Mouse (Mus musculus) ovary, postnatal 14 days (tissue): Measurements from ENCODE around the gene Hdhd3.

ENCODE experiments used
- DNase-seq: peaks from one replicate; pipeline ENCODE4 v3.0.0; 2022; ENCODE audit warnings: low spot score

Hdhd3 gene

DNA sequence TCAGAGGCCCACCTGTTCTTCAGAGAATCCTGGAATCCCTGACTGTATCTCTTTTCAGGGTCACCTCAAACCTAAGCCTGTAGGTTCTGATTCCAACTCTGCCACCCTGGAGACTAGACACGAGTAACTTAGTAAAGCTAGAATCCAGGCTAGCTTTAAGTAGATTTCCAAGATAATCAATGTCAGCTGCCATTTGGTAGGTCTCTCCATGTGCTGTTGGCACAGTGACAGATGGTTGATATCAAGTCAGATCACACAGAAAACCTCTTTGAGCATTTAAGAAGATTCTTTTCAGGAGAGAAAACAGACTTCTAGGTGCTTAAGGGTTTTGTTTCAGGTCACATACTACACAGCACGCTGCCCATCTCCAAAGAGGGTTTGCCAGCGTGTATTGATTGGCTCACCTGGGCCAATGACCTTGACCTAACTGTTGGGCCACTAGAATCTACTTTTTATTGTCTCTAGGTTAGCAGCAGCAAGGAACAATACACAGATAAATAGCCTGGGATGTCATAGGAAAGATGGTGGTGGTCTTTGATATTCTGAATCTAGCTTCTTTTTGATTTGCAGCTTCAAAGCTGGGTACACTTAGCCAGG, at the start of gene Hdhd3:
Gene Hdhd3 (minus strand): TSS at position 94 of the 597 bp plus-strand sequence.
- DNase-seq: no peak

DNA sequence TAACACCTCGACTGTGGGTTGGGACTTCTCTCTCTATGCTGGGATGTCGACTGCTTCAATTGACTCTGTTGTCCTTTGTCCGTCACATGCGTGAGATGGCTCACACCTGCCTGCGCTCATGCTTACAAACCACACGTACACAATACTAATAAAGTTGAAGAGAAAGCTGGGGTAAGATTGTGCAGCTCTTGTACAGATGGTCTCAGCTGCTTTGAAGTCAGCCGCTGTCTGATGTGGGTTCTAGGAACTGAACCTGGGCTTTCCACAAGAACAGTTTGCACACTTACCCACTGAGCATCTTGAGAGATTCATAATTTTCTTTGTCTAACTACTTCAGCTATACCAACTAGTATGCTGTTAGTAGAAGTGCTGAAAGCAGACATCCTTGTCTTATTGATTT, 48.7 kb upstream of the Hdhd3 start:
- no peak for DNase-seq

DNA sequence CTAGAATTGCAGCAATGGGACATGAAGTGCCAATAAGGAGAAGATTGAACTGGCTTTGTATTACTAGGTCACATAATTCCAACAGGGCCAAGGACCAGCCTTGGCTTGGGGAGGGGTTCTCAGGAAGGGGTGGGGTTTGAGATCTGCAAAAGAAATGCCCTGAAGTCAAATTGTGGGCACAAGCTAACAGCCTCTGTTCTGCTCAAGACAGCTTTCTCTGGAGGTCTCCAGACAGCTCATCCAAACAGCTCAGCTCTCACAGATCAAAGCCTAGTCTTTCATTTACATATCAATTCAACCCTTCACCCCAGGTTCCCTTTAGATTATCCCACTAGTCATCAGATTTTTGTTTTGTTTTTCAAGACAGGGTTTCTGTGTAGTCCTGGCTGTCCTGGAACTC, 41.5 kb upstream of the Hdhd3 start:
- no peak for DNase-seq

DNA sequence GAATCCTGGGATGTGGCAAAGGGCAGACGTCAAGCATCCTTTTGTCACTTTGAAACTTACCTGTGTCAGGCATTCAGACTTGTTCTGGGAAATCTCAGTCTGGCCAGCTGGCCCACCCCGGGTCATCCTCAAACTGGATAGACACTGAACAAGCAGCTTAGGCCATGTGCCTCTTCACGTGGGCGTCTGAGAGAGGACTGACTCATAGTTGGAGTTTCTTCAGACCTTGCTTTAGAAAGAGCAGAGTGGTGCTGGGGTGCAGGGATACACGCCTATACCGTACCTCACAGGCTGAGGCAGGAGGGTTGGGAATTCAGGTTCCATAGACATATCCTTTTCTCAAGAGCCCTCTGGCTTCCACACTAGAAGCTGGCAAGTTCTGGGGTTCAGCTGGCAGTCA, 40.5 kb upstream of the Hdhd3 start:
- DNase-seq: no peak

GRCm38 (mm10) chr4:62541802-62542201, 38.5 kb upstream of the Hdhd3 start:
- DNase-seq: no peak

- no peak for DNase-seq
Observed at GRCm38 (mm10) chr4:62533729-62534128, 30.5 kb upstream of the Hdhd3 start.

DNA sequence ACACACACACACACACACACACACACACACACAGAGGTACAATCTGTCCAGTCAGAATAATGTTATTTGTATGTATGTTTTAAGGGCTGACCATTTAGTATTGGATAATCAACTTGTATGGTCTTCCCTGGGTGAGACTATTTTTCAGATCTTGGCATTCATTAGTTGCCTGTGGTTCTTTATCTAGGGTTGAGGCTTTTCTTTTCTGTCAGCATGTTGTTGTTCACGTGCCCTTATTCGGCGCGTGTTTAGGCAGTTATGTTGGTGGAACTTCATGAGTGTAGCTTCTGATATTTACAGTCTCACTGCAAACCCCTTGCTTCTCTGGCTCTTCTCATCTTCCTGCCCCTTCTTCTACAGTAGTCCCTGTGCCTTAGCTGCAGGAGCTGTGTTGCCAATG, 24.4 kb upstream of the Hdhd3 start:
- DNase-seq: no peak

- no peak for DNase-seq
Observed at GRCm38 (mm10) chr4:62526256-62526655, 23.0 kb upstream of the Hdhd3 start.

- no peak for DNase-seq
Observed at GRCm38 (mm10) chr4:62525489-62525811, 22.2 kb upstream of the Hdhd3 start.

DNA sequence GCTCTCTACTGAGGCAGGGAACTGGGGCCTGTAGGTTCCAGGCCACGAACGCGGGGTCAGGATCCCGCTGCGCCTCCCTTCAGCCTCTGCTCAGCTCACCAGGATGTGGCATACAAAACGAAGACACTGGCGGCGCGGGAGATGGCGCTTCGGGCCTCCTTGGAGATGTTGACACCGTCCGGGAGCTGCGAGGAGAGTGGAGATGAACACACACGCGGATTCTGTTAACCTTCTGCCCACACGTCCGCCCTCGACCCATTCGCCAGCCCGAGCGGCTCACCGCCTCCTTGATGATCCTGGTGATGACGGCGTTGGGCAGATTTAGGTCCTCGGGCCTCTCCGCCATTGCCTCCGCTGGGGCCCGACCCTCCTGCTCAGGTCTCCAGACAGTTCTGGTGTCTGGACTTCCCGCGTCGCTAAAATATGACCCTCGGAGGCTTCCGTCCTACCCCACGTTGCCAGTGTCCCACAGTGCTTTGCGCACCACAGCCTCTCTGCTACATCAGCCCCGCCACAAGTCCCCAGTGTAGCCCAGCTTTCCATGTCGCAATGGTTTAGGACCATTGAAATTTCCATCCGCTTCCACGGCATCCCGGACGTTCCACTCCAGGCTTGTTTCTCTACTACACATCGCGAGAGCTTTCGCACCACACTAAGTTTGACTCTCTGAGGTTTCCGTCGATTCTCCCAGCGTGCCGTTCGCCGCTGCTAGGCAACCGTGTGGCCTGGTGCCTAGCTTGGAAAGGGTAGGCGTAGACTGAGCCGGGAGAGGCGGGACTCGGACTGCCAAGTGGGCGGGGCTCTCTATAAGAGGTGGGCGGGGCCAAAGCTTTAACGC, 21.6 kb upstream of the Hdhd3 start, which contains the start of the genes Pole3 and 4933430I17Rik:
Gene Pole3 (minus strand): TSS at position 418 of the 838 bp plus-strand sequence.
Gene 4933430I17Rik (plus strand): TSS at position 719 of the 838 bp plus-strand sequence.
- peak; percentile 99 for DNase-seq

DNA sequence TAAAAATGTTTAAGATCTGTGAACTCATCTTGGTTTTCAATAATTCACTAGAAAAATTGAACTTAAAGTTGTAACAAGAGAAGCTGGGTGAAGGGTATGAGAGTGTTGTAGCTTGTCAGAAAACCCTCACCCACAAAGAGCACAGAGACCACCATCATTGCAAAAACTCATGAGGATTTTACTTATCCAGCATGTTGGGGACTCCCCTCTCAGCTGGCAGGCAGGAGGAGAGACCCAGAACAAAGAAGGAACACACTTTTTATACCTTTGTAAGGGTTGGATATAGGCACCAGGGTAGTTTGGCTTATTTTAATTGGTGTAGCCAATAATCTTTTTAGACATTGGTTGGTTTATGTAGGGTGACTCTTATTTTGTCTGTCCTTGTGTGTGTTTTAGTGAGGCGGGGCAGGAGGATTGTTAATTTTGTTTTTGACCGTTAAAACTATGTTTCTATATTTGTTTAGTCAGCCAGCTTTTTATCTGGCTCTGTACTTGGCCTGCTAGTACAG, 17.7 kb upstream of the Hdhd3 start:
- no peak for DNase-seq

- peak; percentile 75 for DNase-seq
Observed at GRCm38 (mm10) chr4:62519849-62520233, 16.6 kb upstream of the Hdhd3 start, which contains the start of gene Alad. Gene Alad (minus strand): TSS chr4:62519918.

GRCm38 (mm10) chr4:62519122-62519848, 16.0 kb upstream of the Hdhd3 start:
- DNase-seq: no peak

- no peak for DNase-seq
Observed at GRCm38 (mm10) chr4:62518416-62519121, 15.3 kb upstream of the Hdhd3 start.

GRCm38 (mm10) chr4:62517538-62518415, 14.5 kb upstream of the Hdhd3 start:
- DNase-seq: no peak

DNA sequence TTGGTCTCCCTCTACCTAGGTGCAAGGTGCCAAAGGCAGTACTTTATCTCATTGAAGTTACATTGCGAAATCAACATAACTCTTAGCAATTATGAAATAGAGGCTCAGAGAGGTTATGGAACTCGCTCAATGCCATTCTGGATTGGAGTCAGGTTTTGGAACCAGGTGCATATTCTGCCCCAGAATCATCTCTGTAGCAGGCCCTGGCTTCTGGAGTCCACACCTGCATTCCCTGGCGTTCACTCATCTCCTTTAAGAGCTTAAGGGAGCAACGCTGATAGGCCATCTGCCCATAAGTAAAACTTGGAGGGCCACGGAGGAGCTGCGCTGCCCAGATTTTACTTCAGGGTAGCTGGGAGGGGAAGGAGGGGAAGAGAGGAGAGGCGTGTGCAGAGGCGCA, 13.8 kb upstream of the Hdhd3 start:
- DNase-seq: no peak

DNA sequence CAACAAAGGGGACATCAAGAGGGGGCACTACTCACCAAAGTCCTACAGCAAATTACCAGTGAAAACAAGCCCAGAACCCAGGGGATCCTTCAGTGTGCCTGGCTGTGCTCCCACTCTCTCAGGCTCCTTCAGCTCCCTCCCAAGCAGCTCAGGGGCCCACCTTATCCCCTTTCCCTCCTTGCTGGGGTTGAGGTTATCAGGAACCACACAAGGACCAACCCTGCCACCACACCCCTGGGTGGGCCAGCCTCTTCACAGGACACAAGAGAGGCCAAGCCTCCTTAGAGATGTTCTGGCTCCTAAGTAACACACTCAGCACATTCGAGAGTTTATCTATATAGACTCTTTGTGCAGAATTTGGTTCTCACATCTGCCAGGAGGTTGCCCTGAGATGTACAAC, 13.3 kb upstream of the Hdhd3 start:
- DNase-seq: no peak

DNA sequence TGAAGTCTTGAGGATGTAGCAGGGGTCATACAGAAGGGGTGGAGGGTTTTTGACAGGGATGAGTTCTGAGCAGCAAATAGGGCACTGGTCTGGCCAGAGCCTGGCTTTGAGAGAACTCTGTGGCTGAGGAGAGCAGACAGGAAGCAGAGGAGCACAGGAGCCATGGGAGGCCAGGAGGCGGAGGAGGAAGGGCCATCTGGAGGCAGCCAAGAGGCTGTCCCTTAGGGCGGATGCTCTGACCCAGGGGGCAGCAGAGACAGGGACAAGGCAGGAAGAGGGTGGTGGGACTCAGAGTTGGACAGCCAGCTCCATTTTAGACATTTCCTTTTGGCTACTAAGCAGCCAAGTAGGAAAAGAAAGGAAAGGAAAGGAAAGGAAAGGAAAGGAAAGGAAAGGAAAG, 12.8 kb upstream of the Hdhd3 start:
- DNase-seq: no peak

- no peak for DNase-seq
Observed at GRCm38 (mm10) chr4:62515490-62515889, 12.2 kb upstream of the Hdhd3 start.

GRCm38 (mm10) chr4:62514995-62515394, 11.7 kb upstream of the Hdhd3 start:
- no peak for DNase-seq

DNA sequence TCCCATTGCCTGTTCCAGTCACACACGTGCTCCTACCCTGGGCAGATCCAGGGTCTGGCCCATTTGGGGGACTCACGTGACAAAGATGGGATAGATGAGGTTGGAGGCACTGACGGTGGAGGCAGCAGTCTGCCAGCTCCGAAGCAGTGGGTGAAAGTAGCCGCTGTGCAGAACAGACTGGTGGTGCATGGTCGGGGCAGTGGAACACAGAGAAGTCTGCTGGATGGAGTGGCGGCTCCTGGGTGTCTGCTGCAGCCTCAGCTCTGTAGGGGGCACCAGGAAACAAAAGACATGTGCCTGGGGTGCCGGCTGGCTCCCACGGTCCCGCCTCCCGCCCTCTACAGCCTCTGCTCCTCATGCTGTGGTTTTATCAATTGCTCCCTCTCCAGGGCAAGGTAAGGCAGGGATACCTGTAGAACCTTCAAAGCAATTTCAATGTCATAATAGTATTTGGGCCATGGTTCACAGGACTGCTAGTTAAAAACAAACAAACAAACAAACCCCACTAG, 10.8 kb upstream of the Hdhd3 start:
- DNase-seq: no peak
